Mouse (Mus musculus) midbrain, embryonic 10.5 days (tissue): ENCODE data around the gene Lrch3. TPM values are rescaled to one million over a fixed set of nuclear protein-coding genes. Genes with fewer than 3 reads are reported as not detected.
"Not testable (repeated sequence)": the region's sequence is repeated elsewhere in the genome, so short reads cannot be mapped to it uniquely, and the experiment has no call there.

Experiments used
- DNase-seq: peaks from one replicate; pipeline ENCODE4 v3.0.0-alpha.2; 2017; ENCODE audit warnings: low spot score
- H3K27ac ChIP-seq: fragments of 300-500 bp; sonication (generic); replicated peaks from 2 replicates; pipeline ENCODE4 v1.5.1; 2016; ENCODE audit warnings: mild to moderate bottlenecking
- H3K27me3 ChIP-seq: fragments of 300-500 bp; sonication (generic); 2 replicates; pipeline ENCODE4 v1.6.1; 2016; ENCODE audit warnings: low read depth, mild to moderate bottlenecking; ENCODE audit not compliant: poor library complexity, severe bottlenecking
- H3K36me3 ChIP-seq: fragments of 300-500 bp; sonication (generic); 2 replicates; pipeline ENCODE4 v1.6.1; 2016; ENCODE audit warnings: mild to moderate bottlenecking, moderate library complexity
- H3K4me1 ChIP-seq: fragments of 300-500 bp; sonication (generic); 2 replicates; pipeline ENCODE4 v1.6.1; 2016
- H3K4me3 ChIP-seq: fragments of 300-500 bp; sonication (generic); 2 replicates; pipeline ENCODE4 v1.5.1; 2016; ENCODE audit warnings: mild to moderate bottlenecking, moderate library complexity
- H3K9me3 ChIP-seq: fragments of 300-500 bp; sonication (generic); replicated peaks from 2 replicates; pipeline ENCODE4 v1.6.1; 2016; ENCODE audit warnings: mild to moderate bottlenecking
- WGBS: fragments of 180-500 bp; shearing (Covaris S2); methylation state at CpG from one replicate; pipeline ENCODE4 v1.1.7; 2016; 5-methylcytosine and 5-hydroxymethylcytosine counted together
- polyA plus RNA-seq: library from polyadenylated mRNA; unstranded; fragments of >200 nt; fragmentation: Nextera tagmentation; extraction: Ambion mirVana; gene quantifications from 2 replicates; pipeline ENCODE4 v1.2.1, GENCODE M21; 2016

Lrch3 gene
- 32.1 and 40.3 TPM in 2 replicates for polyA plus RNA-seq

GRCm38 (mm10) chr16:32913937-32914881, at the start of gene Lrch3:
TSS of gene Lrch3 (plus strand) at chr16:32914100.
- WGBS, result under 1% methylated on average over 85 of the region's 85 CpGs
- peaks cover 5% of the 10 kb centered on the region for H3K36me3 ChIP-seq
- peaks cover 18% of the 10 kb centered on the region for H3K4me1 ChIP-seq
- H3K27me3 ChIP-seq, result no peaks in the 10 kb centered on the region
- peak; percentile 97 for DNase-seq
- peak within 1 kb of the TSS; percentile 99 for H3K27ac ChIP-seq
- H3K9me3 ChIP-seq, result no peaks in the 10 kb centered on the region
- H3K4me3 ChIP-seq, result peak within 1 kb of the TSS; percentile 99

- no peak for DNase-seq
- no peaks in the 10 kb centered on the region for H3K27me3 ChIP-seq
- H3K27ac ChIP-seq, result no peak overlapping the region
- WGBS, result 90% methylated on average over 4 of the region's 4 CpGs
- peaks cover 15% of the 10 kb centered on the region for H3K36me3 ChIP-seq
- H3K9me3 ChIP-seq, result no peaks in the 10 kb centered on the region
- H3K4me3 ChIP-seq, result no peak overlapping the region
- H3K4me1 ChIP-seq, result peaks cover 22% of the 10 kb centered on the region
Measured at GRCm38 (mm10) chr16:32865401-32865800, 48.5 kb upstream of the Lrch3 start.

- Histone ChIP-seq H3K27ac (no peak overlapping the region), H3K9me3 (no peaks in the 10 kb centered on the region), H3K36me3 (peaks cover 7% of the 10 kb centered on the region; the same call in 1 of the 2 replicates), H3K4me1 (peaks cover 22% of the 10 kb centered on the region), H3K27me3 (no peaks in the 10 kb centered on the region), H3K4me3 (peak overlapping the region; percentile 89; the same call in 1 of the 2 replicates)
- 85% methylated on average over 5 of the region's 5 CpGs for whole genome bisulfite sequencing
- no peak for DNase-seq
Measured at GRCm38 (mm10) chr16:32866713-32867112, 47.2 kb upstream of the Lrch3 start.

GRCm38 (mm10) chr16:32867919-32868552, 45.9 kb upstream of the Lrch3 start:
- Histone ChIP-seq H3K4me3 (peak overlapping the region; percentile 89), H3K27ac (peak overlapping the region; percentile 88), H3K36me3 (peaks cover 6% of the 10 kb centered on the region; the same call in 1 of the 2 replicates), H3K27me3 (no peaks in the 10 kb centered on the region), H3K9me3 (no peaks in the 10 kb centered on the region), H3K4me1 (peaks cover 22% of the 10 kb centered on the region)
- peak; percentile 88 for DNase-seq
- under 1% methylated on average over 35 of the region's 35 CpGs for WGBS

- no peak overlapping the region for H3K27ac ChIP-seq
- 69% methylated on average over 5 of the region's 5 CpGs for WGBS
Measured at GRCm38 (mm10) chr16:32870231-32870630, 43.7 kb upstream of the Lrch3 start.

GRCm38 (mm10) chr16:32873366-32873765, 40.5 kb upstream of the Lrch3 start:
- Histone ChIP-seq H3K4me1 (peaks cover 15% of the 10 kb centered on the region), H3K4me3 (no peak overlapping the region), H3K9me3 (no peaks in the 10 kb centered on the region), H3K27ac (no peak overlapping the region), H3K27me3 (no peaks in the 10 kb centered on the region), H3K36me3 (no peaks in the 10 kb centered on the region)
- WGBS, result 57% methylated on average over 3 of the region's 3 CpGs
- DNase-seq, result no peak

More at GRCm38 (mm10) chr16:32870231-32870630, 43.7 kb upstream of the Lrch3 start:
- H3K4me3 ChIP-seq, result no peak overlapping the region
- no peak for DNase-seq
- no peaks in the 10 kb centered on the region for H3K27me3 ChIP-seq
- no peaks in the 10 kb centered on the region for H3K36me3 ChIP-seq
- no peaks in the 10 kb centered on the region for H3K9me3 ChIP-seq
- H3K4me1 ChIP-seq, result peaks cover 22% of the 10 kb centered on the region

- not testable (repeated sequence) for H3K27me3 ChIP-seq, H3K27ac ChIP-seq, DNase-seq, H3K4me3 ChIP-seq, H3K9me3 ChIP-seq, H3K36me3 ChIP-seq
- 56% methylated on average over 1 of the region's 1 CpGs for WGBS
- H3K4me1 ChIP-seq, result peaks cover 23% of the 10 kb centered on the region
Measured at GRCm38 (mm10) chr16:32875281-32875680, 38.6 kb upstream of the Lrch3 start.

- Histone ChIP-seq H3K27ac (no peak overlapping the region), H3K4me3 (no peak overlapping the region), H3K27me3 (no peaks in the 10 kb centered on the region), H3K9me3 (no peaks in the 10 kb centered on the region), H3K4me1 (peaks cover 23% of the 10 kb centered on the region), H3K36me3 (no peaks in the 10 kb centered on the region)
- WGBS, result 95% methylated on average over 3 of the region's 3 CpGs
- no peak for DNase-seq
Measured at GRCm38 (mm10) chr16:32875847-32876246, 38.1 kb upstream of the Lrch3 start.

GRCm38 (mm10) chr16:32876831-32877230, 37.1 kb upstream of the Lrch3 start:
- Histone ChIP-seq H3K9me3 (no peaks in the 10 kb centered on the region), H3K4me1 (peaks cover 25% of the 10 kb centered on the region), H3K27ac (peak overlapping the region; percentile 92; the same call in 1 of the 2 replicates), H3K4me3 (peak overlapping the region; percentile 91), H3K27me3 (no peaks in the 10 kb centered on the region), H3K36me3 (no peaks in the 10 kb centered on the region)
- no peak for DNase-seq
- WGBS, result 42% methylated on average over 9 of the region's 9 CpGs

GRCm38 (mm10) chr16:32877343-32878156, 36.4 kb upstream of the Lrch3 start, which contains the start of the genes Fyttd1 and Rubcn:
TSS of gene Fyttd1 (plus strand) at chr16:32877500.
TSS of gene Rubcn (minus strand) at chr16:32877766.
- H3K27me3 ChIP-seq, result no peaks in the 10 kb centered on the region
- under 1% methylated on average over 73 of the region's 83 CpGs for WGBS
- no peaks in the 10 kb centered on the region for H3K36me3 ChIP-seq
- H3K27ac ChIP-seq, result peak within 1 kb of the TSS; percentile 92
- H3K4me3 ChIP-seq, result peak within 1 kb of the TSS; percentile 91
- peaks cover 26% of the 10 kb centered on the region for H3K4me1 ChIP-seq
- no peaks in the 10 kb centered on the region for H3K9me3 ChIP-seq
- DNase-seq, result peak; percentile 95

- Histone ChIP-seq H3K36me3 (no peaks in the 10 kb centered on the region), H3K9me3 (no peaks in the 10 kb centered on the region), H3K27ac (peak overlapping the region; percentile 92), H3K4me3 (peak overlapping the region; percentile 91), H3K27me3 (no peaks in the 10 kb centered on the region), H3K4me1 (peaks cover 26% of the 10 kb centered on the region)
- under 1% methylated on average over 34 of the region's 34 CpGs for WGBS
- DNase-seq, result peak; percentile 31
Measured at GRCm38 (mm10) chr16:32878157-32878598, 35.7 kb upstream of the Lrch3 start.
